ENCODE assay signal across 28 mouse cellular contexts in genomic region chr1:20670489-20670888, GRCm38 (mm10). TPM values are rescaled to one million over a fixed set of nuclear protein-coding genes. Genes with fewer than 3 reads are reported as not detected.
"Had no signal": no experiment of that assay in that cellular context is flagged by ENCODE, and none has a peak within 500 bp of the region (broad histone marks: within the 10 kb centered on the region; RNA-seq: fewer than 3 reads in every experiment).

No protein-coding gene starts in this region.

- H3K4me2 ChIP-seq: heart, embryonic 12.5 days; hindbrain, embryonic 13.5 days; hindbrain, embryonic 15.5 days; kidney, embryonic 15.5 days; liver, embryonic 11.5 days; liver, embryonic 13.5 days; liver, embryonic 15.5 days had no signal

- H3K4me3 ChIP-seq: heart, embryonic 10.5 days; heart, embryonic 12.5 days; hindbrain, embryonic 13.5 days; hindbrain, embryonic 15.5 days; kidney, embryonic 15.5 days; layer of hippocampus, adult 2 months; left cerebral cortex, adult 2 months; liver, embryonic 13.5 days; liver, embryonic 15.5 days had no signal

- H3K9ac ChIP-seq: heart, embryonic 12.5 days; hindbrain, embryonic 13.5 days; hindbrain, embryonic 15.5 days; kidney, embryonic 15.5 days; liver, embryonic 13.5 days; liver, embryonic 15.5 days had no signal

- H3K27me3 ChIP-seq: heart, embryonic 12.5 days; hindbrain, embryonic 13.5 days; hindbrain, embryonic 15.5 days; kidney, embryonic 15.5 days; liver, embryonic 13.5 days; liver, embryonic 15.5 days had no signal

- H3K27ac ChIP-seq: heart, embryonic 10.5 days; hindbrain, embryonic 13.5 days; hindbrain, embryonic 15.5 days; hindbrain, postnatal 0 days; kidney, embryonic 15.5 days; kidney, postnatal 0 days; layer of hippocampus, adult 2 months; left cerebral cortex, adult 2 months; liver, embryonic 13.5 days; liver, embryonic 15.5 days had no signal

- H3K9me3 ChIP-seq: heart, embryonic 10.5 days; heart, embryonic 12.5 days; hindbrain, embryonic 13.5 days; hindbrain, embryonic 15.5 days; kidney, embryonic 15.5 days; liver, embryonic 13.5 days; liver, embryonic 15.5 days had no signal

- H3K36me3 ChIP-seq: heart, embryonic 10.5 days; heart, embryonic 12.5 days; hindbrain, embryonic 13.5 days; hindbrain, embryonic 15.5 days; kidney, embryonic 15.5 days; liver, embryonic 13.5 days; liver, embryonic 15.5 days had no signal

- ATAC-seq: intestine, embryonic 16.5 days had no signal

- DNase-seq: heart, adult 18-20 months; heart, postnatal 10 days; heart, postnatal 36 days; kidney, adult 11 months; kidney, adult 2 months; kidney, adult 9 months; kidney, postnatal 14 days; kidney, postnatal 4 days; liver; liver, embryonic 13.5 days had no signal

- H3K4me1 ChIP-seq: hindbrain, embryonic 13.5 days; hindbrain, embryonic 15.5 days; kidney, embryonic 15.5 days; liver, embryonic 13.5 days; liver, embryonic 15.5 days had no signal

RNA-seq across cellular contexts. Expression of gene Pkhd1, which starts 52.6 kb away (rescaled TPM):
- total RNA-seq: granulocyte monocyte progenitor cell, adult 5-6 weeks; heart, adult 18-20 months; heart, adult 8-10 months; heart, postnatal 10 days; heart, postnatal 36 days; hematopoietic stem cell, adult 5-6 weeks; hindbrain, postnatal 0 days had no signal
- polyA plus RNA-seq: heart, embryonic 12.5 days; heart, embryonic 14.5 days; heart, embryonic 16.5 days; hindbrain, embryonic 13.5 days; limb, embryonic 11.5 days had no signal
